Mouse (Mus musculus) C2C12 (cell line): ENCODE measurements around the gene Tyms. TPM values are rescaled to one million over a fixed set of nuclear protein-coding genes. Genes with fewer than 3 reads are reported as not detected.

ENCODE experiments used
- H3K27me3 ChIP-seq: one replicate; pipeline ENCODE4 v1.6.1; 2011; ENCODE audit not compliant: control insufficient read depth, insufficient read depth, insufficient read length
- H3K36me3 ChIP-seq: one replicate; pipeline ENCODE4 v1.6.1; 2011; ENCODE audit not compliant: control insufficient read depth, insufficient read depth
- H3K4me3 ChIP-seq: one replicate; pipeline ENCODE4 v1.5.1; 2011; ENCODE audit warnings: mild to moderate bottlenecking, control low read depth; ENCODE audit not compliant: poor library complexity, insufficient read depth, severe bottlenecking
- H3K79me2 ChIP-seq: one replicate; pipeline ENCODE4 v1.6.1; 2011; ENCODE audit not compliant: control insufficient read depth, insufficient read depth
- H3K79me3 ChIP-seq: one replicate; pipeline ENCODE4 v1.6.1; 2011; ENCODE audit warnings: low read depth, control low read depth
- H3ac ChIP-seq: one replicate; pipeline ENCODE3; 2011; ENCODE audit warnings: low read depth; ENCODE audit not compliant: control insufficient read depth, insufficient read length
- CEBPB ChIP-seq: IDR thresholded peaks from one replicate; pipeline ENCODE4 v1.6.1; 2011; ENCODE audit warnings: low read depth, mild to moderate bottlenecking, control low read depth, moderate library complexity
- CTCF ChIP-seq: IDR thresholded peaks from one replicate; pipeline ENCODE4 v1.5.1; 2011; ENCODE audit not compliant: control insufficient read depth, insufficient read depth, insufficient read length
- FOSL1 ChIP-seq: IDR thresholded peaks from one replicate; pipeline ENCODE4 v1.8.0; 2011; ENCODE audit warnings: mild to moderate bottlenecking, low read length; ENCODE audit not compliant: poor library complexity, insufficient read depth, severe bottlenecking
- MAX ChIP-seq: IDR thresholded peaks from one replicate; pipeline ENCODE4 v1.6.1; 2011; ENCODE audit warnings: mild to moderate bottlenecking, control low read depth
- MYOD1 ChIP-seq: IDR thresholded peaks from one replicate; pipeline ENCODE4 v1.6.1; 2011; ENCODE audit warnings: low read depth; ENCODE audit not compliant: control insufficient read depth, insufficient read length
- MYOG ChIP-seq: IDR thresholded peaks from one replicate; pipeline ENCODE4 v1.6.1; 2011; ENCODE audit not compliant: control insufficient read depth, insufficient read length; ENCODE audit errors: extremely low read depth
- USF1 ChIP-seq: IDR thresholded peaks from one replicate; pipeline ENCODE4 v1.6.1; 2011; ENCODE audit warnings: low read depth, mild to moderate bottlenecking, control low read depth, moderate library complexity
- long read RNA-seq, 2 experiments: library from polyadenylated mRNA; unstranded; transcript quantifications; one replicate each; pipeline ENCODE4 v2.0.0; 2019 to 2020
- polyA plus RNA-seq: library from polyadenylated mRNA; unstranded; fragments of >200 nt; fragmentation: generic; extraction: Trizol; gene quantifications from one replicate; pipeline ENCODE4 v1.2.1, GENCODE M21; 2012; ENCODE audit warnings: missing spikeins

The Tyms gene
- polyA plus RNA-seq = 141 TPM
- long read RNA-seq, experiment 1, transcript Tyms-201 (7 exons, 3,163 nt) = major isoform, 58 of 72 reads
- long read RNA-seq, experiment 1, partial matches to known transcripts = 5 of 72 reads
- long read RNA-seq, experiment 1, other reads (novel, unspliced or antisense) = 7 of 72 reads
- long read RNA-seq, experiment 2, transcript Tyms-201 (7 exons, 3,163 nt) = major isoform, 103 of 124 reads
- long read RNA-seq, experiment 2, partial matches to known transcripts = 8 of 124 reads
- long read RNA-seq, experiment 2, other reads (novel, unspliced or antisense) = 13 of 124 reads

GRCm38 (mm10) chr5:30072825-30073821, at the start of gene Tyms:
Gene Tyms (minus strand): TSS chr5:30073617.
- Histone ChIP-seq H3ac (peak within 1 kb of the TSS; percentile 85), H3K4me3 (peak within 1 kb of the TSS; percentile 74), H3K79me3 (peaks cover 24% of the 10 kb centered on the region), H3K79me2 (peaks cover 50% of the 10 kb centered on the region), H3K36me3 (peaks cover 40% of the 10 kb centered on the region), H3K27me3 (no peaks in the 10 kb centered on the region)
- TF ChIP-seq MAX (peak; percentile 27), CTCF (no peak), FOSL1 (no peak), MYOD1 (no peak), USF1 (peak; percentile 91), MYOG (no peak)

GRCm38 (mm10) chr5:30122481-30122880, 49.1 kb upstream of the Tyms start:
- Histone ChIP-seq H3ac (no peak overlapping the region), H3K79me2 (no peaks in the 10 kb centered on the region), H3K27me3 (no peaks in the 10 kb centered on the region), H3K79me3 (no peaks in the 10 kb centered on the region), H3K36me3 (peaks cover 60% of the 10 kb centered on the region), H3K4me3 (no peak overlapping the region)
- TF ChIP-seq MAX = no peak
- no peak for TF ChIP-seq CEBPB
- TF ChIP-seq MYOG = no peak
- TF ChIP-seq USF1 = no peak
- no peak for TF ChIP-seq CTCF
- no peak for TF ChIP-seq MYOD1
- TF ChIP-seq FOSL1 = no peak

GRCm38 (mm10) chr5:30120106-30120505, 46.7 kb upstream of the Tyms start:
- H3K79me2 ChIP-seq = no peaks in the 10 kb centered on the region
- H3K79me3 ChIP-seq = no peaks in the 10 kb centered on the region
- H3ac ChIP-seq = no peak overlapping the region
- H3K27me3 ChIP-seq = no peaks in the 10 kb centered on the region
- TF ChIP-seq CTCF (no peak), USF1 (no peak), CEBPB (no peak), FOSL1 (no peak), MYOG (no peak), MYOD1 (no peak)
- peaks cover 47% of the 10 kb centered on the region for H3K36me3 ChIP-seq
- no peak overlapping the region for H3K4me3 ChIP-seq

GRCm38 (mm10) chr5:30119163-30119562, 45.7 kb upstream of the Tyms start:
- H3ac ChIP-seq = no peak overlapping the region
- no peak overlapping the region for H3K4me3 ChIP-seq
- no peaks in the 10 kb centered on the region for H3K79me2 ChIP-seq
- TF ChIP-seq MYOG (no peak), MAX (no peak), MYOD1 (no peak), CTCF (no peak), CEBPB (no peak), USF1 (no peak)
- H3K79me3 ChIP-seq = no peaks in the 10 kb centered on the region
- peaks cover 38% of the 10 kb centered on the region for H3K36me3 ChIP-seq
- H3K27me3 ChIP-seq = peaks cover 2% of the 10 kb centered on the region

GRCm38 (mm10) chr5:30118018-30118417, 44.6 kb upstream of the Tyms start:
- H3K36me3 ChIP-seq = peaks cover 27% of the 10 kb centered on the region
- TF ChIP-seq USF1 (no peak), FOSL1 (no peak), MYOG (no peak), MAX (no peak)
- no peak overlapping the region for H3K4me3 ChIP-seq

More at GRCm38 (mm10) chr5:30118018-30118417, 44.6 kb upstream of the Tyms start:
- Histone ChIP-seq H3K27me3 (peaks cover 5% of the 10 kb centered on the region), H3ac (no peak overlapping the region), H3K79me2 (no peaks in the 10 kb centered on the region), H3K79me3 (no peaks in the 10 kb centered on the region)
